Comparison of ENCODE assay signal across 8 mouse cellular contexts in the genomic region with DNA sequence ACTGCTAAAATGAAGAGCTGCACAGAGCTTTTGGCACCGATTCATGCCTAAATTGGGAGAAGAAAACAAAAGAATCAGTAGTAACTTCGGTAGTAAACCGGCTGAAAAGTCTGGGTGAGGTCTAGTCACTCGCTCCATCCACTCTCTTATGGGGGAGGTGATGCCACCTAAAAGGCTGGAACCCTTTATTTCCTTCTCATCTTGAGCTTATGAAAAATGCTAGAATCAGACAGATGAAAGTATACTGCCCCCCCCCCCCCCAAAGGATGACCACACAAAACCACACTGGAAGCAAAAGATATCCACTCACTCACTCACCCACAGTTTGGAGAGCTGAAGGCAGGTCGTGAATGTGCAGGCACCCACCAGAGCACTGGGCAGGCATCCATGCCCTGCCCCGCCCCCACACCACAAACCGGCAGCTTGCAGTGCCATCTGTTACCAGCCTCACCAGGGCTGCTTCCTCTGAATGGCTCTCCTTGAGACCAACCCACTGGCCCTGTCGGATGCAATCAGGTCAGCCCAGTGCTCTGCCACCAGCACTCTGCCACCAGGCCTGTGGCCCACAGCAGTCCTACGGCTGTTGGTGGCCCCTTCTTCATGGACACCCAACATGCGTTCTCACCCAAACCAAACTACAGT. TPM values are rescaled to one million over a fixed set of nuclear protein-coding genes. Genes with fewer than 3 reads are reported as not detected.
DNase-seq lines count a peak whose midpoint lies in the region; ATAC-seq and TF ChIP-seq lines count a peak whose summit lies in the region.

No protein-coding gene starts in this region.

- no peak for DNase-seq in heart, adult 2 months
- DNase-seq in cerebellum, postnatal 4 days (ENCODE audit: low spot score in 2 of 2), result peak; percentile 66 to 94
- DNase-seq in left cerebral cortex, postnatal 14 days (ENCODE audit: low spot score in 2 of 2), result peak; percentile 75 to 84
- no peak for DNase-seq in adipocyte (ENCODE audit: low spot score)

- intact Hi-C loops in heart, adult 2 months (cut with DNase I), result no loop called here
- intact Hi-C loops in left cerebral cortex, postnatal 14 days (cut with DNase I), result no loop called here

- no peaks in the 10 kb centered on the region for H3K27me3 ChIP-seq in heart, embryonic 15.5 days
- H3K27me3 ChIP-seq in heart, adult 2 months (ENCODE audit: control insufficient read depth, insufficient read depth, low read length), result no peaks in the 10 kb centered on the region
- H3K27me3 ChIP-seq in E14TG2a.4 (ENCODE audit: insufficient read depth, low read length), result no peaks in the 10 kb centered on the region
- no peaks in the 10 kb centered on the region for H3K27me3 ChIP-seq in hindbrain, embryonic 13.5 days

- H3K9ac ChIP-seq in heart, embryonic 15.5 days, result no peak overlapping the region
- H3K9ac ChIP-seq in heart, adult 2 months (ENCODE audit: low read depth, low read length), result no peak overlapping the region
- H3K9ac ChIP-seq in hindbrain, embryonic 13.5 days, result peak overlapping the region; percentile 43; the same call in 1 of the 2 replicates

- 0 out of 2 replicates have a peak, but pooled peaks cover 7% of the 10 kb centered on the region for H3K36me3 ChIP-seq in heart, embryonic 15.5 days
- H3K36me3 ChIP-seq in heart, adult 2 months (ENCODE audit: control insufficient read depth, insufficient read depth, low read length), result peaks cover 2% of the 10 kb centered on the region
- H3K36me3 ChIP-seq in E14TG2a.4 (ENCODE audit: insufficient read depth, low read length), result peaks cover 88% of the 10 kb centered on the region
- peaks cover 6% of the 10 kb centered on the region; the same call in 1 of the 2 replicates for H3K36me3 ChIP-seq in hindbrain, embryonic 13.5 days

- TF ChIP-seq EP300 in heart, adult 2 months (IDR thresholded peaks at IDR 0.05; ENCODE audit: insufficient read depth, low read depth, low read length), result no peak

- no peak overlapping the region for H3K4me3 ChIP-seq in heart, embryonic 15.5 days
- H3K4me3 ChIP-seq in heart, adult 2 months, result no peak overlapping the region
- H3K4me3 ChIP-seq in E14TG2a.4 (replicated peaks; ENCODE audit: low read length), result 0 out of 2 replicates have a peak overlapping the region, but pooled peaks have one; percentile 4
- H3K4me3 ChIP-seq in hindbrain, embryonic 13.5 days, result no peak overlapping the region

- peaks cover 74% of the 10 kb centered on the region for H3K4me1 ChIP-seq in heart, embryonic 15.5 days (replicated peaks)
- peaks cover 18% of the 10 kb centered on the region for H3K4me1 ChIP-seq in heart, adult 2 months (ENCODE audit: control insufficient read depth, insufficient read depth, low read length)
- peaks cover 99% of the 10 kb centered on the region for H3K4me1 ChIP-seq in E14TG2a.4 (replicated peaks; ENCODE audit: low read depth, low read length)
- H3K4me1 ChIP-seq in hindbrain, embryonic 13.5 days (replicated peaks), result peaks cover 94% of the 10 kb centered on the region

- no peak for TF ChIP-seq POLR2A in heart, adult 2 months (IDR thresholded peaks at IDR 0.05; ENCODE audit: insufficient read depth, low read depth, low read length)

- ATAC-seq in heart, embryonic 15.5 days (replicated peaks; ENCODE audit: insufficient number of reproducible peaks, insufficient read depth, low FRiP score, low read depth), result 0 out of 2 replicates have a peak, but pooled peaks have one; percentile 28
- peak; percentile 74 for ATAC-seq in hindbrain, embryonic 13.5 days (ENCODE audit: low FRiP score)
- ATAC-seq in neutrophil, adult 5-6 weeks (ENCODE audit: extremely low read depth, insufficient number of reproducible peaks, low FRiP score, poor library complexity, severe bottlenecking), result peak; percentile 53; the same call in 1 of the 2 replicates

- WGBS in heart, embryonic 15.5 days, result 68% methylated on average over 10 of the region's 10 CpGs
- 55% methylated on average over 10 of the region's 10 CpGs for WGBS in heart, adult 2 months
- WGBS in hindbrain, embryonic 13.5 days, result 35% methylated on average over 10 of the region's 10 CpGs

- H3K4me2 ChIP-seq in heart, embryonic 15.5 days, result no peak overlapping the region
- peak overlapping the region; percentile 39 for H3K4me2 ChIP-seq in hindbrain, embryonic 13.5 days

- H3K79me2 ChIP-seq in heart, adult 2 months (replicated peaks; ENCODE audit: control insufficient read depth, insufficient read depth, low read length), result peaks cover 9% of the 10 kb centered on the region

- TF ChIP-seq CTCF in heart, adult 2 months (IDR thresholded peaks at IDR 0.05), result no peak
- TF ChIP-seq CTCF in E14TG2a.4 (conservative IDR thresholded peaks at IDR 0.05; ENCODE audit: low read length), result no peak

- H3K27ac ChIP-seq in heart, embryonic 15.5 days, result no peak overlapping the region
- no peak overlapping the region; the same call in 1 of the 2 replicates for H3K27ac ChIP-seq in heart, adult 2 months
- H3K27ac ChIP-seq in hindbrain, embryonic 13.5 days, result peak overlapping the region; percentile 85

- H3K9me3 ChIP-seq in heart, embryonic 15.5 days (replicated peaks), result no peaks in the 10 kb centered on the region
- no peaks in the 10 kb centered on the region for H3K9me3 ChIP-seq in E14TG2a.4 (ENCODE audit: low read length)
- H3K9me3 ChIP-seq in hindbrain, embryonic 13.5 days, result no peaks in the 10 kb centered on the region

RNA-seq across cellular contexts. Expression of a gene that starts 21.0 kb away (rescaled TPM):
- 5.4 and 8.0 TPM in 2 replicates for polyA plus RNA-seq in heart, embryonic 15.5 days (2015; fragmentation: Nextera tagmentation; extraction: Ambion mirVana)
- total RNA-seq in heart, adult 2 months (2021), result 10 to 100 TPM in 1 of 2 experiments, 1 to 10 TPM in 1; 9.3 to 16.4 TPM
- polyA plus RNA-seq in heart, adult 2 months (2012; rRNA removed), result 6.7 and 9.2 TPM in 2 replicates
- polyA plus RNA-seq in hindbrain, embryonic 13.5 days (2015; fragmentation: Nextera tagmentation; extraction: Ambion mirVana), result 18.0 and 19.2 TPM in 2 replicates
- 10 to 100 TPM; 44.6 to 45.2 TPM for total RNA-seq in left cerebral cortex, postnatal 14 days (2021)
- total RNA-seq in neutrophil, adult 5-6 weeks (2017), result 6.3 and 6.8 TPM in 2 replicates

RNA-seq across cellular contexts. Expression of a gene that starts 55.3 kb away (rescaled TPM):
- polyA plus RNA-seq in heart, embryonic 15.5 days (2015; fragmentation: Nextera tagmentation; extraction: Ambion mirVana), result 12.8 and 16.0 TPM in 2 replicates
- total RNA-seq in heart, adult 2 months (2021), result 1 to 10 TPM; 3.3 to 3.7 TPM
- polyA plus RNA-seq in heart, adult 2 months (2012; rRNA removed), result 3.6 and 4.1 TPM in 2 replicates
- polyA plus RNA-seq in hindbrain, embryonic 13.5 days (2015; fragmentation: Nextera tagmentation; extraction: Ambion mirVana), result 15.7 and 16.3 TPM in 2 replicates
- total RNA-seq in left cerebral cortex, postnatal 14 days (2021), result 1 to 10 TPM; 5.4 to 5.6 TPM
- 13.0 and 14.7 TPM in 2 replicates for total RNA-seq in neutrophil, adult 5-6 weeks (2017)

Comparison
In these comparisons a context has a peak if more than half of its experiments do, and no peak if none do; other contexts are left out.
1. DNase-seq: peak in cerebellum, postnatal 4 days (2 of 2) and left cerebral cortex, postnatal 14 days (2 of 2); none in heart, adult 2 months (0 of 2) and adipocyte (single experiment).
2. Peak in every context shown above with its lines, with median percentiles within 50 percentile points of each other: ATAC-seq.